Mouse (Mus musculus) cortical plate, adult 2 months (tissue): ENCODE measurements around the gene Osgep. TPM values are rescaled to one million over a fixed set of nuclear protein-coding genes. Genes with fewer than 3 reads are reported as not detected.
"Not testable (repeated sequence)": the region's sequence is repeated elsewhere in the genome, so short reads cannot be mapped to it uniquely, and the experiment has no call there.

Experiments
- H3K27ac ChIP-seq: fragments of 200-500 bp; 2 replicates; pipeline ENCODE4 v1.5.1; 2012; ENCODE audit warnings: low read length, control low read depth, inconsistent platforms; ENCODE audit not compliant: insufficient read depth
- H3K4me1 ChIP-seq: fragments of 200-500 bp; 2 replicates; pipeline ENCODE4 v1.6.1; 2011; ENCODE audit warnings: low read length; ENCODE audit not compliant: control insufficient read depth, insufficient read depth
- H3K4me3 ChIP-seq: fragments of 200-500 bp; 2 replicates; pipeline ENCODE4 v1.5.1; 2011; ENCODE audit warnings: mild to moderate bottlenecking, low read length, control low read depth; ENCODE audit not compliant: insufficient read depth
- CTCF ChIP-seq: fragments of 200-500 bp; IDR thresholded peaks from 2 replicates; pipeline ENCODE4 v1.5.1; 2011; ENCODE audit warnings: mild to moderate bottlenecking, control low read depth, low read length; ENCODE audit not compliant: insufficient read depth; ENCODE audit errors: extremely low read depth
- POLR2A ChIP-seq: fragments of 200-500 bp; IDR thresholded peaks from 2 replicates; pipeline ENCODE4 v1.6.1; 2011; ENCODE audit warnings: mild to moderate bottlenecking, low read length, control low read depth; ENCODE audit not compliant: insufficient read depth; ENCODE audit errors: extremely low read depth
- polyA plus RNA-seq: library from polyadenylated mRNA; depleted of rRNA; stranded (reverse); fragments of >200 nt; gene quantifications from 2 replicates; pipeline ENCODE4 v1.2.3, GENCODE M21; 2012; rRNA removed

The Osgep gene
- 61.2 and 62.6 TPM in 2 replicates for polyA plus RNA-seq

DNA sequence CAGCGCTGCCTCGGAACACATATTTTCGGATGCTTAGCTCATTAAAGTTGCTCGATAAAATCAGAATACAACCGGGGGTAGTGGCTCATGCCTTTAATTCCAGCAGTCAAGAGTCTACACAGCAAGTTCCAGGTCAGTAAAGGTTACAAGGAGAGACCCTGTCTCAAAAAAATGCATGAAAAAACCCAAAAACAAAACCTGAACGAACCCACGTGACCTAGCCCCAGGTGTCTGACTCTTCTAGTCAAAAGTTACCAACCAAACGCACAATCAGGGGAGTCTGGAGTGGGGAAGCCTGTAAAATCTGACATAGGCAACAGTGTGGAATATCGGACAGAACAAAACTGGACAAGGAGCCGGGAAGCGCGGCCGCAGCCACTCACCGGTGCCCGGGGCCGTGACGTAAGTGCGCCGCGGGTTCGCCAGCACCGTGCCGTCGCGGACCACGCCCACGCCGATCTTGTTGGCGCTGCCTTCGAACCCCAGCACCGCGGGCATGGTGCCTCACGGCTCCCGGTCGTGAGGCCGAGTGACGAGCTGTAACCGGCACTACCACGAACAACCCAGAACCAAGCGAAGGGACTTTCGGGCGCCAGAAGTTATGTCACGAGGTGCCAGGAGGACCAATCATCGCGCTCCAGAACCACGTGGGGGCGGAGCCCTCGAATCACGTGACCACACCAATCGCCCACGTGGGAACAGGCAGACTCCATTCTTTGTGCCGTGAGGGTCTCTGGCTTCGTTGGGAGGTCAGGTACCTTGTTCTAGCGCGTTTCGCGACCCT, at the start of gene Osgep, which contains the start of gene Apex1:
Osgep (minus strand) TSS at position 613 of the 784 bp plus-strand sequence.
Apex1 (plus strand) TSS at position 688 of the 784 bp plus-strand sequence.
- TF ChIP-seq CTCF: no peak
- peak; percentile 86 for TF ChIP-seq POLR2A
- H3K4me1 ChIP-seq: no peaks in the 10 kb centered on the region
- peak within 1 kb of the TSS; percentile 57 for H3K4me3 ChIP-seq
- peak within 1 kb of the TSS; percentile 74 for H3K27ac ChIP-seq

GRCm38 (mm10) chr14:50973700-50974099, 49.0 kb upstream of the Osgep start:
- TF ChIP-seq POLR2A (no peak), CTCF (no peak)
- no peak overlapping the region for H3K4me3 ChIP-seq
- peaks cover 2% of the 10 kb centered on the region; the same call in 1 of the 2 replicates for H3K4me1 ChIP-seq
- no peak overlapping the region for H3K27ac ChIP-seq

DNA sequence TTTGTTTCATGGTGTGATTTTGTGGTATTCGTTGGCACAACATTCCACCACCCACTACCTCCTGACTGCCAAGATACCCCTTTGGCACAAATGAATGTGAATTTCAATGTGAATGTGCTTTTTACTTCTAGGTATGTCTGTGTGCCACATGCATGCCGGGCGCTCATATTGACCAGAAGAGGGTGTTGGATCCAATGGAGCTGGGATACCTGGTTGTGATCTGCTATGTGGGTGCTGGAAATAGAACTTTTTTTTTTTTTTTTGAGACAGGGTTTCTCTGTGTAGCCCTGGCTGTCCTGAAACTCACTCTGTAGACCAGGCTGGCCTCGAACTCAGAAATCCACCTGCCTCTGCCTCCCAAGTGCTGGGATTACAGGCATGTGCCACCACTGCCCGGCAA, 48.4 kb upstream of the Osgep start:
- not testable (repeated sequence) for H3K4me1 ChIP-seq, H3K27ac ChIP-seq, H3K4me3 ChIP-seq

DNA sequence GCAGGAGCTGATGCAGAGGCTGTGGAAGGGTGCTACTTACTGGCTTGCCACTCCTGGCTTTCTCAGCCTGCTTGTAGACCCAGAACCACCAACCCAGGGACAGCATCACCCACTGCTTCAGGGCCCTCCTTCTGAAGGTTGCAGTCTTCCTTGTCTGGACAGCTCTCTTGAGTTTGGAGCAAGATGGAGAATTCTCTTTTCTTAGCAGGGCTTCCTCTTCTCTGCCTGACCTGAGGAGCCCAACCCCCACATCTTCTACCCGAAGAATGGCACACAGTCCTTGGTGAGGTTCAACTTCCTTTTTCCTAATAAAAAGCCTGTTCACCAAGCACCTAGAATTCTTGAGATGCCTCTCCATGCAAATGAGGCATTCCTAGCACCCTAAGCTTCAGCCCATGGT, 46.1 kb upstream of the Osgep start:
- Histone ChIP-seq H3K27ac (peak overlapping the region; percentile 78), H3K4me1 (peaks cover 2% of the 10 kb centered on the region; the same call in 1 of the 2 replicates)

GRCm38 (mm10) chr14:50969558-50970544, 45.2 kb upstream of the Osgep start:
- TF ChIP-seq POLR2A: no peak
- no peak for TF ChIP-seq CTCF
- H3K4me3 ChIP-seq: no peak overlapping the region
- H3K27ac ChIP-seq: peak overlapping the region; percentile 78
- peaks cover 2% of the 10 kb centered on the region; the same call in 1 of the 2 replicates for H3K4me1 ChIP-seq

More for the DNA sequence above, 46.1 kb upstream of the Osgep start:
- H3K4me3 ChIP-seq: no peak overlapping the region
- no peak for TF ChIP-seq POLR2A
- TF ChIP-seq CTCF: no peak

- Histone ChIP-seq H3K4me3 (no peak overlapping the region), H3K4me1 (peaks cover 2% of the 10 kb centered on the region; the same call in 1 of the 2 replicates), H3K27ac (no peak overlapping the region)
- no peak for TF ChIP-seq POLR2A
- no peak for TF ChIP-seq CTCF
These were observed 44.3 kb upstream of the Osgep start for GRCm38 (mm10) chr14:50969041-50969440.

GRCm38 (mm10) chr14:50968216-50968980, 43.7 kb upstream of the Osgep start:
- H3K4me1 ChIP-seq: peaks cover 2% of the 10 kb centered on the region; the same call in 1 of the 2 replicates
- H3K27ac ChIP-seq: no peak overlapping the region
- TF ChIP-seq CTCF (no peak), POLR2A (no peak)
- no peak overlapping the region for H3K4me3 ChIP-seq

GRCm38 (mm10) chr14:50958289-50958995, 33.7 kb upstream of the Osgep start:
- not testable (repeated sequence) for H3K4me1 ChIP-seq, H3K27ac ChIP-seq, H3K4me3 ChIP-seq

- not testable (repeated sequence) for H3K27ac ChIP-seq, H3K4me1 ChIP-seq, H3K4me3 ChIP-seq
These were observed 32.5 kb upstream of the Osgep start for GRCm38 (mm10) chr14:50957146-50957545.

- peak overlapping the region; percentile 61; the same call in 1 of the 2 replicates for H3K27ac ChIP-seq
- H3K4me3 ChIP-seq, H3K4me1 ChIP-seq: not testable (repeated sequence)
These were observed 32.0 kb upstream of the Osgep start for GRCm38 (mm10) chr14:50956724-50957123.

GRCm38 (mm10) chr14:50955942-50956508, 31.3 kb upstream of the Osgep start, which contains the start of gene Pnp2:
Gene Pnp2, plus strand, starts transcription at chr14:50955992.
- peak within 1 kb of the TSS; percentile 61; the same call in 1 of the 2 replicates for H3K27ac ChIP-seq
- not testable (repeated sequence) for H3K4me1 ChIP-seq, H3K4me3 ChIP-seq
